Comparison of ENCODE assay signal across 7 mouse cellular contexts in the genomic region with DNA sequence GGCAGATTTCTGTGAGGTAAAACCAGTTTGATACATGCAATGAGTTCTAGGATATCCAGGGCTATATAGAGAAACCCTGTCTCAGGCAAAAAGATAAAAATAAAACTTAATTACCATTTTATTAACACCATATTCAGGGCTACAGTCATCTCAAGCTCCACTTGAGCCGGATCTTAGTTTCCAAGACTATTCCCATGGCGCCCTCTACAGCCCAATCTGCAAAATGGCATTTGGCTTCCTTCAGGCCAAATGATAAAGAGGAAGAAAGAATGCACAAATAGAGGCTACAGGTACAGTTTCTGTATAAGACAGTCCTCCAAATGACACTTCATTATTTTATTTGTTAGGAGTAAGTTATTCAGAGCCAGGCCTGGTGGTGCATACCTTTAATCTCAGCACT. TPM values are rescaled to one million over a fixed set of nuclear protein-coding genes. Genes with fewer than 3 reads are reported as not detected.
DNase-seq lines count a peak whose midpoint lies in the region; ATAC-seq and TF ChIP-seq lines count a peak whose summit lies in the region.

No protein-coding gene starts in this region.

- no peak overlapping the region for H3K4me3 ChIP-seq in kidney, postnatal 0 days (replicated peaks; ENCODE audit: low read depth, low read length)
- H3K4me3 ChIP-seq in kidney, embryonic 16.5 days (ENCODE audit: low read length) = no peak overlapping the region
- H3K4me3 ChIP-seq in liver, embryonic 14.5 days (ENCODE audit: insufficient read depth in 1 of 2, low read depth in 2 of 2, low read length in 2 of 2) = no peak overlapping the region

- H3K9me3 ChIP-seq in kidney, postnatal 0 days (replicated peaks; ENCODE audit: low read length) = no peaks in the 10 kb centered on the region
- no peaks in the 10 kb centered on the region for H3K9me3 ChIP-seq in kidney, embryonic 16.5 days (ENCODE audit: low read length)
- H3K9me3 ChIP-seq in liver, embryonic 14.5 days (ENCODE audit: control insufficient read depth, low read length) = no peaks in the 10 kb centered on the region

- H3K27ac ChIP-seq in kidney, postnatal 0 days = no peak overlapping the region
- H3K27ac ChIP-seq in kidney, embryonic 16.5 days (ENCODE audit: low read length) = no peak overlapping the region
- no peak overlapping the region for H3K27ac ChIP-seq in liver, embryonic 14.5 days

- H3K27me3 ChIP-seq in kidney, postnatal 0 days (ENCODE audit: insufficient read depth, low read length) = no peaks in the 10 kb centered on the region
- H3K27me3 ChIP-seq in kidney, embryonic 16.5 days (ENCODE audit: insufficient read depth, low read length) = no peaks in the 10 kb centered on the region
- no peaks in the 10 kb centered on the region for H3K27me3 ChIP-seq in liver, embryonic 14.5 days (ENCODE audit: control insufficient read depth, insufficient read depth, low read length)

- 5% methylated on average over 2 of the region's 2 CpGs for WGBS in kidney, postnatal 0 days
- WGBS in kidney, embryonic 16.5 days = 4% methylated on average over 2 of the region's 2 CpGs
- 1% methylated on average over 2 of the region's 2 CpGs for WGBS in liver, embryonic 14.5 days (ENCODE audit: insufficient replicate concordance)

- TF ChIP-seq CTCF in kidney, postnatal 0 days (IDR thresholded peaks at IDR 0.05; ENCODE audit: low read depth) = peak; percentile 79
- peak; percentile 85 for TF ChIP-seq CTCF in liver, embryonic 14.5 days (IDR thresholded peaks at IDR 0.05; ENCODE audit: low read depth)

- no peak for ATAC-seq in kidney, postnatal 0 days (replicated peaks; ENCODE audit: low FRiP score, low read depth)
- no peak for ATAC-seq in kidney, embryonic 16.5 days (ENCODE audit: low FRiP score, low TSS enrichment)
- ATAC-seq in liver, embryonic 14.5 days (ENCODE audit: insufficient read depth) = no peak

- no peaks in the 10 kb centered on the region for H3K36me3 ChIP-seq in kidney, postnatal 0 days (ENCODE audit: insufficient read depth, low read length)
- H3K36me3 ChIP-seq in kidney, embryonic 16.5 days (ENCODE audit: insufficient read depth, low read length) = no peaks in the 10 kb centered on the region
- H3K36me3 ChIP-seq in liver, embryonic 14.5 days (replicated peaks; ENCODE audit: control insufficient read depth, insufficient read depth, low read depth) = no peaks in the 10 kb centered on the region

- DNase-seq in kidney, postnatal 0 days (ENCODE audit: low spot score) = peak; percentile 75
- DNase-seq in CD8-positive naive resting alpha-beta T cell, adult 2 months (ENCODE audit: low read depth in 2 of 2, low spot score in 2 of 2) = peak; percentile 34 to 68
- DNase-seq in T-cell, adult 2 months (ENCODE audit: low spot score) = peak; percentile 60
- peak; percentile 77 for DNase-seq in embryo, embryonic 11 days
- DNase-seq in liver, embryonic 14.5 days (ENCODE audit: low read depth in 3 of 3, low spot score in 3 of 3) = peak; percentile 55 to 60 (median 55)
- peak; percentile 48 to 83 for DNase-seq in spleen, postnatal 10 days (ENCODE audit: low spot score in 2 of 2)

- peaks cover 10% of the 10 kb centered on the region; the same call in 1 of the 2 replicates for H3K4me1 ChIP-seq in kidney, postnatal 0 days (replicated peaks; ENCODE audit: insufficient read depth, low read length)
- peaks cover 11% of the 10 kb centered on the region; the same call in 1 of the 2 replicates for H3K4me1 ChIP-seq in kidney, embryonic 16.5 days (ENCODE audit: insufficient read depth, low read length)
- peaks cover 9 to 11% of the 10 kb centered on the region in 2 experiments for H3K4me1 ChIP-seq in liver, embryonic 14.5 days (replicated peaks; ENCODE audit: control insufficient read depth in 2 of 2, insufficient read depth in 2 of 2, low read length in 1 of 2)

- H3K4me2 ChIP-seq in kidney, postnatal 0 days (ENCODE audit: low read length) = no peak overlapping the region
- H3K4me2 ChIP-seq in kidney, embryonic 16.5 days (replicated peaks; ENCODE audit: low read depth, low read length) = no peak overlapping the region
- no peak overlapping the region for H3K4me2 ChIP-seq in liver, embryonic 14.5 days (ENCODE audit: low read depth)

- H3K9ac ChIP-seq in kidney, postnatal 0 days (ENCODE audit: low read depth, low read length) = no peak overlapping the region
- H3K9ac ChIP-seq in kidney, embryonic 16.5 days (replicated peaks; ENCODE audit: low read length) = no peak overlapping the region
- H3K9ac ChIP-seq in liver, embryonic 14.5 days (replicated peaks) = no peak overlapping the region

- no peak for TF ChIP-seq EP300 in liver, embryonic 14.5 days (IDR thresholded peaks at IDR 0.05; ENCODE audit: low read depth)

RNA-seq across cellular contexts. Expression of a gene that starts 1.7 kb away (rescaled TPM):
- polyA plus RNA-seq in kidney, postnatal 0 days (2015; fragmentation: Nextera tagmentation; extraction: Ambion mirVana) = 9.0 and 9.7 TPM in 2 replicates
- polyA plus RNA-seq in kidney, embryonic 16.5 days (2015; fragmentation: Nextera tagmentation; extraction: Ambion mirVana) = 11.8 and 13.9 TPM in 2 replicates
- polyA plus RNA-seq in liver, embryonic 14.5 days (2012; rRNA removed) = 2.3 and 3.8 TPM in 2 replicates
- 5.8 and 6.0 TPM in 2 replicates for polyA plus RNA-seq in liver, embryonic 14.5 days (2014; fragmentation: Nextera tagmentation; extraction: Ambion mirVana)

RNA-seq across cellular contexts. Expression of a gene that starts 34.5 kb away (rescaled TPM):
- polyA plus RNA-seq in kidney, postnatal 0 days (2015; fragmentation: Nextera tagmentation; extraction: Ambion mirVana) = 0.15 TPM in 1 of 2 replicates, not detected in the other
- 0.07 and 0.09 TPM in 2 replicates for polyA plus RNA-seq in kidney, embryonic 16.5 days (2015; fragmentation: Nextera tagmentation; extraction: Ambion mirVana)
- polyA plus RNA-seq in liver, embryonic 14.5 days (2012; rRNA removed) = 0.02 and 0.08 TPM in 2 replicates
- not detected in 2 replicates for polyA plus RNA-seq in liver, embryonic 14.5 days (2014; fragmentation: Nextera tagmentation; extraction: Ambion mirVana)
